Mouse (Mus musculus): ENCODE measurements around the gene Ucp3. TPM values are rescaled to one million over a fixed set of nuclear protein-coding genes. Genes with fewer than 3 reads are reported as not detected.

Ucp3 gene
- total RNA-seq, 2 experiments from 2014 or later = 15.7 to 43.8 TPM

DNA sequence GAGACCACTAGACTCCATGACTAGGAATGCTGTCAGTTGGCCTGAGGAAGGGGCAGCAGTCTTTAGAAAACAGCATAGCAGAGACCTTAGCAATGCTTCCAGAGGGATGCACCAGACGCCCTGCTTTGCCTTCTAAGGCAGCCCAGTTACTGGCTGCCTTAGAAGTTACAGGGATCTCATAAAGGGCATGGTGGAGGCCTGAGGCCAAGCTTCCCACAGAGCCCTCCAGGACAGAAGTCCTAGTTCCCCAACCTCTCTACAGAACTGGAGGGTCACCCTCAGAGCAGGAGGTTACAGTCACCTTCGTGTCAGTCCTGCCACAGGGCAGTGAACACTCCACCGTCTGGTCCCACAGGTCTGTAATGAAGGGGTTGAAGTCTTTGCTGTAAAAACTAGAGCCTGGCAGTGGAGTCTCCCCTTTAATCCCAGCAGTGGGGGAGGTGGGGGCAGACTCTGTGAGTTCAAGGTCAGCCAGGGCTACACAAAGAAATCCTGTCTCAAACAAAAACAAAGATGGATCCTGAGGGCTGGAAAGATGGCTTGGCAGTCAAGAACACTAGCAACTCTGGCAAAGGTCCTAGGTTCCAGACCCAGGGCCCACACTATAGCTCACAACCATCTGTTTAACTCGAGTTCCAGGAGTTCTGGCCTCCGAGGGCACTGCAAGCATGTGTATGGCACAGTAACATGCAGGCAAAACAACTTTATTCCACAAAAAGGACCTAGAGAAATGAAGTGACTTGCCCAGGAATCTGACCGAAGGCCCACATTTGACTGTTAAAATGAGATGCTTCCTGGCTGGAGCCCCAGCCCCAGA lies 28.4 kb downstream of the Ucp3 start:
- DNase-seq = peak; percentile 50 to 58

DNA sequence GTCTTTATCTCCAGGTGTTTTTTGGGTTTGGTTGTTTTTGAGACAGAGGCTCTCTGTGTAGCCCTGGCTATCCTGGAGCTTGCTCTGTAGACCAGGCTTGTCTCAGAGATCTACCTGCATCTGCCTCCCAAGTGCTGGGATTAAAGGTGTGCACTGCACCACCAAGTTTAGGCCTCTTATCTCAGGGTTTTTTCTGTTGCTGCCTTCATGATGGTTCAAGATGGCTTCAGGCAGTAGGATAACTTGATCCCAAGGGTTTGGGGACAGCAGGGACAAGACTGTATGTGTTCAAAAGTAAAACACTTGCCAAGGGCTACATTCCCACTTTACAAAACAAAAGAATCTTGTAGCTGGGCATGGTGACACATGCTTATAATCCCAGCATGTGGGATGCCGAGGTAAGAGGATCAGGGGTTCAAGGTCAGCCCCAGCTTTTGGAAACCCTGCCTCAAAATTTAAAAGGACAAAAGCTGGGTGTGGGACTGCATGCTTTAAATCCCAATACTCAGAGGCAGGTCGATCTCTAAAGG lies 29.1 kb downstream of the Ucp3 start:
- no peak for DNase-seq

GRCm38 (mm10) chr7:100502374-100502922 lies 29.7 kb downstream of the Ucp3 start:
- DNase-seq = peak; percentile 35 to 37

DNA sequence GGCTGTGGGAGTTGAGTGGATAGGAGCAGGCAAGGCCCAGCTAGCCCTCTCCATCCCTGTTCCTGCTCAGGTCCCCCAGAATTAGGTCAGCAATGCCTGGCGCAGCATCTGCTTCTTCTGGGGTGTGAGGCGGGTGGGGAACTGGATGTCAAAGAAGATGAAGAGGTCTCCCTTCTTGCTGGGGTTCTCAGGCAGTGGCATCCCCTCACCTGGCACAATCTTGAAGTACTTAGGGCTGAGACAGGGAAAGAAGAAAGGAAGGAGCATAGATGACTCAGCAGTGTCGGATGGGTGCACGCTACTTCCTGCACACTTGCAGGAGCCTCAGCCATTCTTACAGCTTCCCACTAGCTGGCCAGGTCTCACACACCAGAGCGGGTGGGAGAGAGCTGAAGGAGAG lies 30.3 kb downstream of the Ucp3 start:
- no peak for DNase-seq

DNA sequence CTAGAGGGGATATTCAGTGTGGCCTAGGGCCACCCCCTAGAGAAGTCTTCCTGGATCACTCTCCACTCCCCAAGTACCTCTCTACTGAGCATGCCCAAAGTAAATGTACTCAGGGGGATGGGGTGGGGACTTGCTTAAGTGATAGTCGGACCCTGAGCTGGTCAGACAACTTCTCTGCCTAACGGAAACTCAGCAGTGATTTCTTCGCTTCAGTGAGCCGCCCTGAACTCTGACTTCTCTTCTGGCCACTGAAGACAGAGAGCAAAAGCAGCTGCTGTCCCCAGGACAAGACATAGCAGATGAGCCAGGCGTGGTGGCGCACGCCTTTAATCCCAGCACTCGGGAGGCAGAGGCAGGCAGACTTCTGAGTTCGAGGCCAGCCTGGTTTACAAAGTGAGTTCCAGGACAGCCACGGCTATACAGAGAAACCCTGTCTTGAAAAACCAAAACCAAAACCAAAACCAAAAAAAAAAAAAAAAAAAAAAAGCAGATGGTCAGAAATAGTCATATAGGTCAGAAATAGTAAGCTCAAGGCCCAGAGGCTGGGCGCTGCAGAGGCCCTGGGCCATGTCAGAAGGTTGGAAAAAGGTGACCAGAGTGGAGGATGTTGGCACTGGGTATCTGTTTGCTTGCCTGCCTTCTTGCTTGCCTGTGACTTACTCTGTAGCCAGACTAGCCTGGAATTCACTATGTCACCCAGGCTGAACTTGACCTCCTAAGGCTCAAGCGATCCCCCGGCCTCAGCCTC lies 32.1 kb downstream of the Ucp3 start:
- DNase-seq = no peak

- no peak for DNase-seq
Observed at GRCm38 (mm10) chr7:100506494-100506893, 33.7 kb downstream of the Ucp3 start.

DNA sequence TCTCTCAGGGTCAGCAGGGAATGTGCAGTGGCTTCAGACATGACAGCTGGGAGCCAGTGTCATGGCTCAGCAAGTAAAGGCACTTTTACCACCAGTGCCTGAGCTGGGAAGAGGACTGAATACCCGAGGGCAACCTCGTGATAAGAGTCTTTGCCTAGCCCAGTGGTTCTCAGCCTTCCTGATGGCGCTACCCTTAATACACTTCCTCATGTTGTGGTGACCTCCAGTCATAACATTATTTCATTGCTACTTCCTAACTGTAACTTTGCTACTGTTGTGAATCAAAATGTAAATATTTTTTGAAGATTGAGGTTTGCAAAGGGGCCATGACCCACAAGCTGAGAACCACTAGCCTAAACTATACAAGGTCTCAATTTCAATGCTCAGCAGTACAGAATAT lies 35.9 kb downstream of the Ucp3 start:
- DNase-seq = no peak

- no peak for DNase-seq
Observed at GRCm38 (mm10) chr7:100511602-100512001, 38.8 kb downstream of the Ucp3 start.

- DNase-seq = no peak
Observed at GRCm38 (mm10) chr7:100514573-100514972, 41.8 kb downstream of the Ucp3 start, which contains the start of gene Dnajb13. TSS of gene Dnajb13 (minus strand) at chr7:100514960.

DNA sequence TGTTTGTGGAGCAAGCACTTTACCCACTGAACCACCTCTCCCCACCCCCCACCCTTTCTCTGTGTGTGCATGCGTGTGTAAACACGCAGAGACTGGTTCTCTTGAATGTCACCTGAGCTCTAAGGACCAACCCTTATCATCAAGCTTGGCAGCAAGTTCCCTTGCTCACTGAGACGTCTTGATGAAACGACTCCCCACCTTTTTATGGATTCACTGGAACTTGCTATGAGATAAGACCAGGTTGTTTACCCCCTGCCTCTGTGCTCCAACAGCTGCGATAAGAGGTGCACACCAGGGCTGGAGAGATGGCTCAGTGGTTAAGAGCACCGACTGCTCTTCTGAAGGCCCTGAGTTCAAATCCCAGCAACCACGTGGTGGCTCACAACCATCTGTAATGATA lies 47.4 kb downstream of the Ucp3 start:
- DNase-seq = no peak

DNA sequence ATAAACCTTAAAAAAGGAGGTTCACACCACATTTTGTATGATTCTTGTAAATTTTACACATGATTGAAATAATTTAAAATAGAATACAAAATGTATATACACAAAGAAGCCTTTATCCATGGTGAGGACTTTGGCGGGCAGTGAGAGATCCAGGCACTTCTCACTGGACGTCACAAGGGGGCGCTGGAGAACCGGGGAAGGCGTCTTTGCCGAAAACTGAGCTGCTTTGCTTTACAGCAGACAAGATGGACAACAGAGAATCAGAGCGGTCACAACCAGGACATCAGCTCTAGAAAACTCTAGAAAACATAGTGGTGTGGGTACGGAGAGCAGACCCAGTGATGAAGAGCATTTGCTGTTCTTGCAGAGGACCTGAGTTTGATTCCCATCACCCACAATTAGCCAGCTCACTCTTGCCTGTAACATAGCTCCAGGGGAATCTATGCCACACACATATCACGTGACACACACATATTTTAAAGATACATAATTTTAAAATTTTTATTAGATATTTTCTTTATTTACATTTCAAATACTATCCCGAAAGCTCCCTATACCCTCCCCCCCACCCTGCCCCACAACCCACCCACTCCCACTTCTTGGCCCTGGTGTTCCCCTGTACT lies 48.0 kb downstream of the Ucp3 start:
- DNase-seq = peak; percentile 74 to 91

- no peak for DNase-seq
Observed at GRCm38 (mm10) chr7:100522222-100522621, 49.4 kb downstream of the Ucp3 start.

- no peak for DNase-seq
Observed at GRCm38 (mm10) chr7:100524669-100525068, 51.9 kb downstream of the Ucp3 start.

DNA sequence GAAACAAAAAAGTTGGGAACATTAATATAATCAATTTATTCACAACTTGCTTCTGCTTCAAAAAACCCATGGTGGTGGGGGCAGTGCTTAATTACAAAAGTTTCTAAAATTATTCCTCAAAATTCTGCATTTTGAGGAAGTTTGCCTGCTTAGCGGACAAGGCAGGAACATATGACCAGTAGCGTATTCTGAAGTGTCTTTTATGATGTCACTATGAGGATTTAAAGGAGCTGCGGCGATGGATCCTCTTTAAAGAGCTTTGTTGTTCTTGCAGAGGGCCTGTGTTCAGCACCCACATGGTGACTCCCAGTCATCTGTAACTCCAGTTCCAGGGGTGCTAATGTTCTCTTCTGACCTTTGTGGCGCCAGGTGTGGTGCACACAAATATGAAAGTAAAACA lies 58.0 kb downstream of the Ucp3 start:
- DNase-seq = no peak

DNA sequence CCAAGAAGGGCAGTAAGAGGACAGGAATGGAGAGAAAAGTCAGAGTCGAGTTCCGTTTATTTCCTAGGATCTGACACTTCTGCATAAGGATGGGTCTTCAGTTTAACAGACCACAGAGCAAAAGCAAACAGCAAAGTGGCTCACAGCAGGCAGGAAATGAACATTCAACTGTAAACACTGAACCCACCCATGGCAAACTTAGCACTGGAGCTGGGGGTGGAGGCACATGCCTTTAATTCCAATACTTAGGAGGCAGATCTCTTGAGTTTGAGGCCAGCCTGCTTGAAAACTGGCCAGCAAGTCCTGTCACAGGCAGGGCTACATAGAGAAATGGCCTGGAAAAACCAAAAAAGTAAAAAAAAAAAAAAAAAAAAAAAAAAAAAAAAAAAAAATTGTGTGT lies 60.7 kb downstream of the Ucp3 start:
- no peak for DNase-seq

GRCm38 (mm10) chr7:100534216-100534615 lies 61.4 kb downstream of the Ucp3 start:
- no peak for DNase-seq

- no peak for DNase-seq
Observed at GRCm38 (mm10) chr7:100535831-100536230, 63.0 kb downstream of the Ucp3 start.

Other genes with a start within 250 kb of the Ucp3 start
- gene Pgm2l1, start 245.6 kb upstream of the Ucp3 start, total RNA-seq (2021) = 1 to 10 TPM; 6.3 to 7.0 TPM
- gene P4ha3, start 187.5 kb upstream of the Ucp3 start, total RNA-seq (2021) = under 1 TPM; 0.31 to 0.55 TPM
- 10 to 100 TPM in 1 of 2 experiments, 1 to 10 TPM in 1; 7.4 to 10.6 TPM for gene C2cd3, start 100.8 kb upstream of the Ucp3 start, total RNA-seq (2021)
- 10 to 100 TPM; 34.7 to 35.4 TPM for gene Ppme1, start 100.7 kb upstream of the Ucp3 start, total RNA-seq (2021)
- 100 to 1,000 TPM; 255 to 377 TPM for gene Ucp2, start 20.3 kb downstream of the Ucp3 start, total RNA-seq (2021)
- under 1 TPM in 1 of 2 experiments, not detected in 1; 0.18 TPM for gene Dnajb13, start 42.0 kb downstream of the Ucp3 start, total RNA-seq (2021)
- gene Coa4, start 64.1 kb downstream of the Ucp3 start, total RNA-seq (2021) = 10 to 100 TPM; 16.2 to 17.6 TPM
- 10 to 100 TPM; 60.2 to 63.9 TPM for gene Rab6a, start 134.4 kb downstream of the Ucp3 start, total RNA-seq (2021)
- 10 to 100 TPM; 63.9 to 78.5 TPM for gene Mrpl48, start 135.3 kb downstream of the Ucp3 start, total RNA-seq (2021)
- gene Plekhb1, start 189.4 kb downstream of the Ucp3 start, total RNA-seq (2021) = 1 to 10 TPM; 2.5 to 3.2 TPM
- gene Fam168a, start 233.6 kb downstream of the Ucp3 start, total RNA-seq (2021) = 10 to 100 TPM; 35.2 to 39.8 TPM